8 mouse cellular contexts compared by ENCODE assay signal in genomic region chr2:32395484-32395945, GRCm38 (mm10). TPM values are rescaled to one million over a fixed set of nuclear protein-coding genes. Genes with fewer than 3 reads are reported as not detected.
DNase-seq lines count a peak whose midpoint lies in the region; ATAC-seq and TF ChIP-seq lines count a peak whose summit lies in the region.

Gene Ptges2, plus strand, starts transcription at chr2:32395896.

- peaks cover 11% of the 10 kb centered on the region for H3K4me1 ChIP-seq in embryonic facial prominence, embryonic 12.5 days
- H3K4me1 ChIP-seq in kidney, adult 2 months (ENCODE audit: control insufficient read depth, insufficient read depth, low read length), result peaks cover 10% of the 10 kb centered on the region; the same call in 1 of the 2 replicates
- H3K4me1 ChIP-seq in limb, embryonic 12.5 days (replicated peaks), result peaks cover 25% of the 10 kb centered on the region
- H3K4me1 ChIP-seq in midbrain, embryonic 15.5 days, result peaks cover 22% of the 10 kb centered on the region

- H3K4me3 ChIP-seq in embryonic facial prominence, embryonic 12.5 days, result peak within 1 kb of the TSS; percentile 95
- H3K4me3 ChIP-seq in kidney, adult 2 months (ENCODE audit: insufficient read depth, low read depth, low read length), result peak within 1 kb of the TSS; percentile 97
- peak within 1 kb of the TSS; percentile 98 for H3K4me3 ChIP-seq in limb, embryonic 12.5 days (replicated peaks)
- H3K4me3 ChIP-seq in midbrain, embryonic 15.5 days, result peak within 1 kb of the TSS; percentile 69

- WGBS in embryonic facial prominence, embryonic 12.5 days, result 1% methylated on average over 31 of the region's 31 CpGs
- 0% methylated on average over 31 of the region's 31 CpGs for whole genome bisulfite sequencing in kidney, adult 2 months
- 0% methylated on average over 31 of the region's 31 CpGs for WGBS in limb, embryonic 12.5 days
- under 1% methylated on average over 31 of the region's 31 CpGs for WGBS in midbrain, embryonic 15.5 days

- H3K27ac ChIP-seq in embryonic facial prominence, embryonic 12.5 days, result peak within 1 kb of the TSS; percentile 86
- H3K27ac ChIP-seq in kidney, adult 2 months (ENCODE audit: insufficient read depth, low read depth, low read length), result peak within 1 kb of the TSS; percentile 90
- H3K27ac ChIP-seq in limb, embryonic 12.5 days, result peak within 1 kb of the TSS; percentile 90
- H3K27ac ChIP-seq in midbrain, embryonic 15.5 days, result peak within 1 kb of the TSS; percentile 95

- peak within 1 kb of the TSS; percentile 74 for H3K4me2 ChIP-seq in embryonic facial prominence, embryonic 12.5 days (replicated peaks)
- peak within 1 kb of the TSS; percentile 93 for H3K4me2 ChIP-seq in limb, embryonic 12.5 days
- peak within 1 kb of the TSS; percentile 88 for H3K4me2 ChIP-seq in midbrain, embryonic 15.5 days

- ATAC-seq in embryonic facial prominence, embryonic 12.5 days (ENCODE audit: insufficient number of reproducible peaks, insufficient read depth, low FRiP score, low TSS enrichment), result peak; percentile 87
- ATAC-seq in limb, embryonic 12.5 days (ENCODE audit: insufficient number of reproducible peaks, insufficient read depth, low FRiP score, low TSS enrichment, low read depth), result peak; percentile 89
- peak; percentile 92 for ATAC-seq in midbrain, embryonic 15.5 days (replicated peaks)

- no peak for TF ChIP-seq CTCF in kidney, adult 2 months (conservative IDR thresholded peaks at IDR 0.05; ENCODE audit: insufficient read depth, insufficient read length, low read depth, low read length)

- peak within 1 kb of the TSS; percentile 85 for H3K9ac ChIP-seq in embryonic facial prominence, embryonic 12.5 days
- peak within 1 kb of the TSS; percentile 71 for H3K9ac ChIP-seq in limb, embryonic 12.5 days (replicated peaks)
- peak within 1 kb of the TSS; percentile 73 for H3K9ac ChIP-seq in midbrain, embryonic 15.5 days

- DNase-seq in 3134 (ENCODE audit: extremely low read depth, insufficient read length, low spot score), result peak; percentile 92
- peak; percentile 87 for DNase-seq in adrenal gland, postnatal 25 days
- peak; percentile 95 to 99 for DNase-seq in heart, adult 18-20 months
- DNase-seq in kidney, adult 2 months, result peak; percentile 96
- DNase-seq in spleen, postnatal 14 days (ENCODE audit: low spot score in 2 of 2), result peak; percentile 89 to 90

- H3K27me3 ChIP-seq in embryonic facial prominence, embryonic 12.5 days, result no peaks in the 10 kb centered on the region
- no peaks in the 10 kb centered on the region for H3K27me3 ChIP-seq in kidney, adult 2 months (replicated peaks; ENCODE audit: control insufficient read depth, insufficient read depth, low read length)
- H3K27me3 ChIP-seq in limb, embryonic 12.5 days, result no peaks in the 10 kb centered on the region
- H3K27me3 ChIP-seq in midbrain, embryonic 15.5 days (replicated peaks), result no peaks in the 10 kb centered on the region

- no peaks in the 10 kb centered on the region for H3K9me3 ChIP-seq in embryonic facial prominence, embryonic 12.5 days
- no peaks in the 10 kb centered on the region for H3K9me3 ChIP-seq in limb, embryonic 12.5 days
- no peaks in the 10 kb centered on the region for H3K9me3 ChIP-seq in midbrain, embryonic 15.5 days

- peak; percentile 27 for TF ChIP-seq POLR2A in kidney, adult 2 months (IDR thresholded peaks at IDR 0.05; ENCODE audit: low read depth, low read length)

- peaks cover 14% of the 10 kb centered on the region for H3K36me3 ChIP-seq in embryonic facial prominence, embryonic 12.5 days
- no peaks in the 10 kb centered on the region for H3K36me3 ChIP-seq in kidney, adult 2 months (ENCODE audit: control insufficient read depth, insufficient read depth, low read length)
- peaks cover 20% of the 10 kb centered on the region for H3K36me3 ChIP-seq in limb, embryonic 12.5 days
- no peaks in the 10 kb centered on the region for H3K36me3 ChIP-seq in midbrain, embryonic 15.5 days (replicated peaks)

RNA-seq across cellular contexts. Expression of gene Ptges2, which starts in this region (rescaled TPM):
- total RNA-seq in adrenal gland, postnatal 25 days (2021), result 49.8 and 51.8 TPM in 2 replicates
- polyA plus RNA-seq in embryonic facial prominence, embryonic 12.5 days (2016; fragmentation: Nextera tagmentation; extraction: Ambion mirVana), result 36.1 and 36.9 TPM in 2 replicates
- total RNA-seq in heart, adult 18-20 months (2021), result 10 to 100 TPM; 60.2 to 68.5 TPM
- 69.7 and 80.6 TPM in 2 replicates for polyA plus RNA-seq in kidney, adult 2 months (2012; rRNA removed)
- 32.2 and 36.7 TPM in 2 replicates for polyA plus RNA-seq in limb, embryonic 12.5 days (2016; fragmentation: Nextera tagmentation; extraction: Ambion mirVana)
- 51.3 and 54.2 TPM in 2 replicates for polyA plus RNA-seq in midbrain, embryonic 15.5 days (2015; fragmentation: Nextera tagmentation; extraction: Ambion mirVana)

Comparison
In these comparisons a context has a peak if more than half of its experiments do, and no peak if none do; other contexts are left out.
1. Peak in every context shown above with its lines: DNase-seq, ATAC-seq, H3K4me3 ChIP-seq and H3K27ac ChIP-seq.